Mouse (Mus musculus) ovary, postnatal 36 days (tissue): Measurements from ENCODE around the gene Sec23ip.

Experiments used
- DNase-seq: peaks from one replicate; pipeline ENCODE4 v3.0.0; 2022; ENCODE audit warnings: low spot score, mixed read lengths

The Sec23ip gene

GRCm38 (mm10) chr7:128779305-128779704, 34.6 kb downstream of the Sec23ip start:
- DNase-seq = peak; percentile 19

- no peak for DNase-seq
These were observed 37.1 kb downstream of the Sec23ip start for GRCm38 (mm10) chr7:128781846-128782245.

GRCm38 (mm10) chr7:128790045-128790444, 45.3 kb downstream of the Sec23ip start:
- DNase-seq = no peak

GRCm38 (mm10) chr7:128793464-128793863, 48.7 kb downstream of the Sec23ip start:
- no peak for DNase-seq

DNA sequence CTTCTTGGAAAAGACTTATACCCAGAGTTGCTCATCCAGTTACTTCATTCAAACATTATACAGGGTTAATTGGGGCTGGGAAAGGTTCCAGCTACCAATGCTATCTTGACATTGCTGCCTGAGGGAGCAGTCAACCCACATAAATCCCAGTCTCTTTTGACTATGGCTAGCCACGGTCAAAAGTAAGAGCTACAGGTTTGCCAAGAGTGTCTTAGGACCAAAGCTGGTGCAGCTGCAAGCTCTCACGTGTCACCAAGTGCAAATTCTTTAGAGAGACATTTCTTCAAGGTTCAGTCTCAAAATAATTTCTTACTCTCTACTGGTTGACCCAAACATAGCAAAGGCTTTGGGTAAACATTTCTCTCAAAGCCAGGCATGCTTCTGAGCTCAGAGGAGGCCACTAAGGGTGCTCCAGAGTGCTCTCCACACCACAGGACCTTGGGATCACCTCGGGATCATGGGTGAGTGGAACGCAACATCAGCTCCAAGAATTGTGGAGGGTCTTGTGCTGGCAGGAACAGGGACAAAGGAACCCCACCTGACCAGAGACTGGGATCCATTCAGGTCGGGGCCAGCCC, 80.3 kb downstream of the Sec23ip start:
- no peak for DNase-seq

GRCm38 (mm10) chr7:128832455-128833081, 87.8 kb downstream of the Sec23ip start:
- no peak for DNase-seq

DNA sequence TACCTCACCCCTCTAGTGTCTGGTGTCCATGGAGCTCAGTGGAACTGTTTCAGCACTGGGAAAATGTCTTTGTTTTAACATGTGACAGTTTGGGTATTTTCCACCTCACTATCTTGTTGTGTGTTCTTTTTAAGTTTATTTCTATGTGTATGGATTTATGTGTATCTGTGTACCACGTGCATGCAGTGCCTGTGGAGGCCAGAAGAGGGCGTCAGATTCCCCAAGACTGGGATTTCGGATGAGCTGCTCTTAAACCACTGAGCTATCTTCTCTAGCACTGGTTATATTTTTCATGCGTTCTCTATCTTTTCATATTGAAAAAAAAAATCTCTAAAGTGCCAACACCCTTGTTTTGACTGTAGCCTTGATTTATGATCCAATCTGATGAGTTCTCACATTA, 88.5 kb downstream of the Sec23ip start:
- no peak for DNase-seq
